Mouse (Mus musculus) liver, postnatal 0 days (tissue): ENCODE results near the gene Mchr1. TPM values are rescaled to one million over a fixed set of nuclear protein-coding genes. Genes with fewer than 3 reads are reported as not detected.
A peak's percentile ranks its signal among the peaks of the same experiment; 100 is the strongest.

ENCODE experiments used
- ATAC-seq: fragments of 200-750 bp; cut with Nextera tagmentation; 2 replicates; pipeline ENCODE4 v1.8.0; 2017; ENCODE audit warnings: mild to moderate bottlenecking, moderate library complexity
- DNase-seq: peaks from one replicate; pipeline ENCODE4 v3.0.0-alpha.2; 2016
- H3K27ac ChIP-seq: fragments of 300-500 bp; sonication (generic); 2 replicates; pipeline ENCODE4 v1.5.1; 2014; ENCODE audit warnings: antibody characterized with exemption, moderate library complexity, mild to moderate bottlenecking, low read depth
- H3K27me3 ChIP-seq: fragments of 300-500 bp; sonication (generic); 2 replicates; pipeline ENCODE4 v1.6.1; 2014; ENCODE audit warnings: low read length, control low read depth, mixed read lengths; ENCODE audit not compliant: insufficient read depth
- H3K36me3 ChIP-seq: fragments of 300-500 bp; sonication (generic); replicated peaks from 2 replicates; pipeline ENCODE4 v1.6.1; 2014; ENCODE audit warnings: mild to moderate bottlenecking, control low read depth, low read length, moderate library complexity, mixed read lengths; ENCODE audit not compliant: insufficient read depth
- H3K4me1 ChIP-seq: fragments of 300-500 bp; sonication (generic); 2 replicates; pipeline ENCODE4 v1.6.1; 2014; ENCODE audit warnings: antibody characterized with exemption, mild to moderate bottlenecking, control low read depth; ENCODE audit not compliant: insufficient read depth
- H3K4me2 ChIP-seq: fragments of 300-500 bp; sonication (generic); 2 replicates; pipeline ENCODE4 v1.6.1; 2014; ENCODE audit warnings: low read depth, mild to moderate bottlenecking, low read length, moderate library complexity, mixed read lengths
- H3K4me3 ChIP-seq: fragments of 300-500 bp; sonication (generic); 2 replicates; pipeline ENCODE4 v1.5.1; 2014; ENCODE audit warnings: low read depth, low read length
- H3K9ac ChIP-seq: fragments of 300-500 bp; sonication (generic); replicated peaks from 2 replicates; pipeline ENCODE4 v1.6.1; 2014; ENCODE audit warnings: mild to moderate bottlenecking, moderate library complexity
- H3K9me3 ChIP-seq: fragments of 300-500 bp; sonication (generic); 2 replicates; pipeline ENCODE4 v1.6.1; 2016; ENCODE audit warnings: mild to moderate bottlenecking, control low read depth, low read length, mixed read lengths
- CTCF ChIP-seq: sonication (generic); IDR thresholded peaks from 2 replicates; pipeline ENCODE4 v1.5.1; 2016; ENCODE audit warnings: antibody characterized with exemption, low read depth
- EP300 ChIP-seq: IDR thresholded peaks from 2 replicates; pipeline ENCODE4 v1.6.1; 2016; ENCODE audit warnings: antibody characterized with exemption, low read depth, mild to moderate bottlenecking
- WGBS: fragments of 180-500 bp; shearing (Covaris S2); extraction: QIAGEN DNeasy Blood & Tissue Kit; methylation state at CpG from one replicate; pipeline ENCODE4 v1.1.7; 2014; ENCODE audit not compliant: insufficient replicate concordance; 5-methylcytosine and 5-hydroxymethylcytosine counted together
- polyA plus RNA-seq: library from polyadenylated mRNA; unstranded; fragments of >200 nt; fragmentation: Nextera tagmentation; extraction: Ambion mirVana; gene quantifications from 2 replicates; pipeline ENCODE4 v1.2.1, GENCODE M21; 2015

Gene Mchr1
- polyA plus RNA-seq, 1 experiment from 2014 or later, result 0.12 TPM

DNA sequence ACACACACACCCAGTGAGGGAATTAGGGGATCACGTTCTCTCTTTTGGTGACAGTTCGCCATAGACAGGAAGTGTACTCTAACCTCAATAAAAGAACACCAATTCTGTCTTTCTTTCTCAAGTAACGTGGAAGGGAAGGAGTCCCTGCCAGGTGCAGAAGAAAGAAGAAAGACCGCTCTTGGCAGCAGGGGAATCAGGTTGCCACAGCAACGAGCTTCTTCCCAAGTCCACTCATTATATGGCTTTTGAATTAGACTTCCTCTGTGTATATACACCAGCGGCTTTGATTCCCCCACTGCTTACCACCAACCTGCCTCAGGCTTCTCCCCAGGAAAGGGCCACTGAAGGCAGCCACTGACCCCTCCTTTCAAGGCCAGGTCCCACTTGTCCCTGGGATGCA, 19.8 kb downstream of the Mchr1 start:
- no peak overlapping the region for H3K9ac ChIP-seq
- DNase-seq, result no peak
- H3K27me3 ChIP-seq, result no peaks in the 10 kb centered on the region
- no peaks in the 10 kb centered on the region for H3K9me3 ChIP-seq
- no peak overlapping the region for H3K27ac ChIP-seq
- H3K4me1 ChIP-seq, result 0 out of 2 replicates have a peak, but pooled peaks cover 3% of the 10 kb centered on the region
- TF ChIP-seq EP300 (no peak), CTCF (no peak)
- ATAC-seq, result no peak
- no peaks in the 10 kb centered on the region for H3K36me3 ChIP-seq
- H3K4me2 ChIP-seq, result no peak overlapping the region
- WGBS, result 47% methylated on average over 6 of the region's 6 CpGs
- H3K4me3 ChIP-seq, result no peak overlapping the region

DNA sequence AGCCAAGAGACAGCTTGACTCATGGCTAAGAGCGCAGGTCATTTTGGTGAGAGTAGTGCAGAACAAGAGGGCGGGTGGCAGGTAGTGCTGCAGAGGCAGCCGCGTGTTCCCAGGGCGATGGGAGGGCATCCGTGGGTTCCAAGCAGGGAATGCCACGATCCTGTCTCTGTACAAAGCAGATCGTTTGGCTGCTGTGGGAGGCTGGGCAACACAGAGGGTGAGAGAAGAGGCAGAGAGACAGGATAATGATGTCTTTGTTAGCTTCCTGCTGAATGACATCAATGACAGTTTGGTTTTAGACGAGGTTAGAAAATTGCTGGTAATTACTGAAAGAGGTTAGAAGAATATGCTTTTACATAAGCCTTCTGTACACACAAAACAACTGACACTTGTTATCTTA, 23.0 kb downstream of the Mchr1 start:
- no peak overlapping the region for H3K4me3 ChIP-seq
- WGBS, result 75% methylated on average over 9 of the region's 9 CpGs

DNA sequence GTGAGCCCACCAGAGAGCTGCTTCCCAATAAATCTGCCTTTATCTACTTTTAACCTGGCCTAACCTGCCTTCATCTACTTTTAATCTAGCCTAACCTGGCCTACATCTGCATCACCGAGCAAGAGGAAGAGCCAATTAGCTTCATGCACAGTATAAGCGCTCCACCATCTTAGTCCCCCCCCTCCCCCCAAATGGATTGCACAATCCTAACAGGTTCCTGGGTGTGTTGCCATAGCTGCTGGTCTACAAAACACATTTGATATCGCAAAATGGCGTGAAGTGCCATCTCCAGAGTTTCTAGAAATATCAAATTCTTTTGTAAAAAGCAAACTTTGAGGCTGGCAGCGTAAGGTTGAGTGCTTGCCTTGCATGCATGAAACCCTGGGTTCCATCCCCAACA, 24.0 kb downstream of the Mchr1 start:
- Histone ChIP-seq H3K27me3 (no peaks in the 10 kb centered on the region), H3K9me3 (no peaks in the 10 kb centered on the region), H3K9ac (no peak overlapping the region), H3K4me2 (no peak overlapping the region), H3K27ac (no peak overlapping the region), H3K36me3 (no peaks in the 10 kb centered on the region), H3K4me3 (no peak overlapping the region), H3K4me1 (peaks cover 3% of the 10 kb centered on the region; the same call in 1 of the 2 replicates)
- WGBS, result 74% methylated on average over 5 of the region's 5 CpGs
- DNase-seq (no peak), ATAC-seq (no peak)
- TF ChIP-seq CTCF (no peak), EP300 (no peak)

More for the DNA sequence above, 23.0 kb downstream of the Mchr1 start:
- Histone ChIP-seq H3K9me3 (no peaks in the 10 kb centered on the region), H3K4me2 (no peak overlapping the region), H3K27me3 (no peaks in the 10 kb centered on the region), H3K36me3 (no peaks in the 10 kb centered on the region), H3K27ac (no peak overlapping the region), H3K4me1 (peaks cover 6% of the 10 kb centered on the region; the same call in 1 of the 2 replicates), H3K9ac (no peak overlapping the region)
- TF ChIP-seq CTCF (no peak), EP300 (no peak)
- no peak for ATAC-seq
- DNase-seq, result no peak

- Histone ChIP-seq H3K27ac (peak overlapping the region; percentile 80), H3K4me1 (peaks cover 3% of the 10 kb centered on the region), H3K36me3 (no peaks in the 10 kb centered on the region), H3K27me3 (no peaks in the 10 kb centered on the region), H3K4me2 (peak overlapping the region; percentile 53; the same call in 1 of the 2 replicates), H3K9ac (no peak overlapping the region), H3K4me3 (no peak overlapping the region), H3K9me3 (no peaks in the 10 kb centered on the region)
- 61% methylated on average over 9 of the region's 9 CpGs for WGBS
- peak; percentile 91 for ATAC-seq
- DNase-seq, result no peak
- TF ChIP-seq CTCF, result no peak
- TF ChIP-seq EP300, result peak; percentile 55
Observed at GRCm38 (mm10) chr15:81260208-81260607, 24.9 kb downstream of the Mchr1 start.

DNA sequence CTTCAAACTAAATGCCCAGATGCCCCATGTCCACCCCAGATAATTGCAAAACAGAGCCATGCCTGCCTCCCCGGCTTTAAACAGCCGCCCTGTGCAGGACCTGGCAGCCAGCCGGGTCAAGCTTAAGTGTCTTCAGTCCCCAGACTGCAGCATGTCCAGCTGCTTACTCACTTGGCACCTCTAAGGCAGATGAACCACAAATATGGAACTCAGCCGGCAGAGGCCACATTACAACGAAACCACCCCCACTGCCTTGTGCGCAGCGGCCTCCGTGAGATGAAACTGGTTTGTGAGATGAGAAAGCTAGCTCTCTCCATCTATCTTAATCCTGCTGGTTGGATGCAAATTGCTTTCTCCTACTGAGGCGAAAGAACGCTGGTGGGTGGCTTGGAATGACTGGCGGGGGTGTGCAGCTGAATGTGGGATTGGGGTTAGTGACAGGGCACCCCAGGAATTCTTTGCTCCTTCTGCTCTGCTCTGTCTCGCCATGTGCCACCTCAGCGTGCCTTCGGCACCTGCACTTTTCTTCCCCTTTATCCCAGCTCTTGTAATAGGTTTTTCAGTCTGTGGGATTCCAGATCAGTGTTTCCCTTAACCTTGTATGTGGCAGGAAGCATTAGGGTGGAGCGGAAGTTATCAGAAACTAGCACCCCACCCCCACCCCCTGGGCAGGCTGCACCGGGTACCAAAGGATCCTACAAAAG, 29.2 kb downstream of the Mchr1 start:
- no peak for TF ChIP-seq EP300
- no peak for TF ChIP-seq CTCF
- Histone ChIP-seq H3K4me1 (peaks cover 3% of the 10 kb centered on the region), H3K27me3 (no peaks in the 10 kb centered on the region), H3K9me3 (no peaks in the 10 kb centered on the region), H3K9ac (no peak overlapping the region), H3K36me3 (no peaks in the 10 kb centered on the region), H3K4me2 (no peak overlapping the region), H3K27ac (no peak overlapping the region), H3K4me3 (no peak overlapping the region)
- 57% methylated on average over 16 of the region's 16 CpGs for WGBS
- no peak for DNase-seq
- no peak for ATAC-seq

DNA sequence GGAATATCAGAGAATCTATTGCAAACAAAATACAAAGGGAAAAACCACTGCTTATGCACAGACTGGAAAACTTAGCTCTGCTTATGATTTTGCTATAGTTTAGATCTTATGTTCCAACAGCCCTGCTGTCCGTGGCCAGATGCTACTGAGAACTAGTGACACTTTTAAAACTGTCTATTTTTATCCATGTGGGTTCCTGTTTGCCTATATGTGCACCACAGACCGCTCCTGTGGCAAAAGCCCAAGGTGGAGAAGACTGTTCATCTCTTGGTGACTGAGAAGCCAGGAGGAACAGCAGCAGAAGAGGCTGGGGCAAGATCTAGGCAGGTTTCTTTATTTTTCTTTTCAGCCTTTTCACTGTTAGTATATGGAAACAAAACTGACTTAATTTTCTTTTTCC, 32.1 kb downstream of the Mchr1 start:
- Histone ChIP-seq H3K9me3 (no peaks in the 10 kb centered on the region), H3K4me1 (no peaks in the 10 kb centered on the region; the same call in none of the 2 replicates), H3K36me3 (no peaks in the 10 kb centered on the region), H3K4me2 (no peak overlapping the region), H3K27me3 (no peaks in the 10 kb centered on the region), H3K9ac (no peak overlapping the region), H3K4me3 (no peak overlapping the region), H3K27ac (no peak overlapping the region)
- TF ChIP-seq CTCF, result no peak
- TF ChIP-seq EP300, result no peak
- ATAC-seq (no peak), DNase-seq (no peak)
- 37% methylated on average over 2 of the region's 2 CpGs for WGBS
